Mouse (Mus musculus): ENCODE measurements around the gene Itgb4.

DNA sequence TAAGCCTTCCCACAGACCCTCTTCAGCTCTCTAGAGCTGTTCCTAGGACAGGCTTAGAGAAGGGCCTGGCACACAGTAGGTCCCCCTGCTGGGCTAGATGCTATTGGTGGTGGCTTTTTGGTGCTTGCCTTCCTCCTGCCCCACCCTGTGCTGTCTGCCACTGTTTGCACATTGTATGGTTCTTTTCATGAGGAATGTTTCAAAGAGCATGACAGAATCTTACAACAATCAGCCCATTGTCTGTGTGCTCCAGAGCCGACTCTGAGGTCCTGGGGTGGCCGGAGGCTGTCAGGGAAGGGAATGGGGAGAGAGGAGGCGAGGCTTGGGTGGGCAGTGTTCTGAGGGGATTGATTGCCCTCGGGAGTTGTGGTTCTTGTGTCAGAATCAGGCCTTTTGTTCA lies 18.1 kb upstream of the Itgb4 start:
- TF ChIP-seq EP300 (IDR thresholded peaks at IDR 0.05; ENCODE audit: low read depth) (no peak), CTCF (IDR thresholded peaks at IDR 0.05; ENCODE audit: low read depth) (no peak)
